Mouse (Mus musculus): ENCODE data around the gene Gsx1.

- no peak for TF ChIP-seq CTCF (IDR thresholded peaks at IDR 0.05; ENCODE audit: insufficient read depth, low read length)
- no peak for TF ChIP-seq POLR2A (IDR thresholded peaks at IDR 0.05; ENCODE audit: borderline replicate concordance, extremely low read depth, low read depth, low read length)
These were observed 660 bp downstream of the Gsx1 start for GRCm38 (mm10) chr5:147189156-147189555.

Measured in lung, adult 2 months (tissue).